Mouse (Mus musculus) lung, embryonic 14.5 days (tissue): ENCODE results near the gene Mycbpap. TPM values are rescaled to one million over a fixed set of nuclear protein-coding genes. Genes with fewer than 3 reads are reported as not detected.

Experiments
- ATAC-seq: fragments of 200-750 bp; cut with Nextera tagmentation; 2 replicates; pipeline ENCODE4 v1.8.0; 2017; ENCODE audit warnings: mild to moderate bottlenecking, moderate TSS enrichment, moderate library complexity; ENCODE audit not compliant: insufficient read depth
- DNase-seq: peaks from one replicate; pipeline ENCODE4 v3.0.0-alpha.2; 2015
- H3K27ac ChIP-seq: fragments of 300-500 bp; sonication (generic); 2 replicates; pipeline ENCODE4 v1.5.1; 2014; ENCODE audit warnings: low read depth, mild to moderate bottlenecking, moderate library complexity
- H3K27me3 ChIP-seq: fragments of 300-500 bp; sonication (generic); 2 replicates; pipeline ENCODE4 v1.6.1; 2014; ENCODE audit warnings: low read length, control low read depth; ENCODE audit not compliant: insufficient read depth
- H3K36me3 ChIP-seq: fragments of 300-500 bp; sonication (generic); 2 replicates; pipeline ENCODE4 v1.6.1; 2014; ENCODE audit warnings: control low read depth; ENCODE audit not compliant: insufficient read depth
- H3K4me1 ChIP-seq: fragments of 300-500 bp; sonication (generic); 2 replicates; pipeline ENCODE4 v1.6.1; 2014; ENCODE audit warnings: antibody characterized with exemption, control low read depth; ENCODE audit not compliant: insufficient read depth
- H3K4me2 ChIP-seq: fragments of 300-500 bp; sonication (generic); 2 replicates; pipeline ENCODE4 v1.6.1; 2014; ENCODE audit warnings: mild to moderate bottlenecking
- H3K4me3 ChIP-seq: fragments of 300-500 bp; sonication (generic); 2 replicates; pipeline ENCODE4 v1.5.1; 2014; ENCODE audit warnings: low read depth, low read length
- H3K9ac ChIP-seq: fragments of 300-500 bp; sonication (generic); 2 replicates; pipeline ENCODE4 v1.6.1; 2014
- H3K9me3 ChIP-seq: fragments of 300-500 bp; sonication (generic); 2 replicates; pipeline ENCODE4 v1.6.1; 2016; ENCODE audit warnings: low read depth, low read length, control low read depth
- CTCF ChIP-seq: IDR thresholded peaks from 2 replicates; pipeline ENCODE4 v1.5.1; 2016; ENCODE audit warnings: antibody characterized with exemption, low read depth
- WGBS: fragments of 180-500 bp; shearing (Covaris S2); extraction: QIAGEN DNeasy Blood & Tissue Kit; methylation state at CpG from one replicate; pipeline ENCODE4 v1.1.7; 2014; 5-methylcytosine and 5-hydroxymethylcytosine counted together
- polyA plus RNA-seq: library from polyadenylated mRNA; unstranded; fragments of >200 nt; fragmentation: Nextera tagmentation; extraction: Ambion mirVana; gene quantifications from 2 replicates; pipeline ENCODE4 v1.2.1, GENCODE M21; 2014

Gene Mycbpap
- polyA plus RNA-seq, 1 experiment from 2014 or later, result 3.2 TPM

- WGBS, result 86% methylated on average over 5 of the region's 5 CpGs
These were observed 41.8 kb upstream of the Mycbpap start for GRCm38 (mm10) chr11:94563383-94563782.

GRCm38 (mm10) chr11:94558226-94558625 lies 36.7 kb upstream of the Mycbpap start:
- no peaks in the 10 kb centered on the region for H3K9me3 ChIP-seq
- 47% methylated on average over 3 of the region's 3 CpGs for WGBS
- H3K27me3 ChIP-seq, result no peaks in the 10 kb centered on the region
- no peak overlapping the region for H3K4me2 ChIP-seq
- H3K9ac ChIP-seq, result no peak overlapping the region
- ATAC-seq (no peak), DNase-seq (no peak)
- H3K4me3 ChIP-seq, result no peak overlapping the region
- H3K4me1 ChIP-seq, result no peaks in the 10 kb centered on the region
- no peak overlapping the region for H3K27ac ChIP-seq
- H3K36me3 ChIP-seq, result 0 out of 2 replicates have a peak, but pooled peaks cover 10% of the 10 kb centered on the region
- TF ChIP-seq CTCF, result no peak

More at GRCm38 (mm10) chr11:94563383-94563782, 41.8 kb upstream of the Mycbpap start:
- ATAC-seq (no peak), DNase-seq (no peak)
- H3K9me3 ChIP-seq, result no peaks in the 10 kb centered on the region
- no peak overlapping the region for H3K4me3 ChIP-seq
- H3K9ac ChIP-seq, result no peak overlapping the region
- H3K4me1 ChIP-seq, result peaks cover 11% of the 10 kb centered on the region
- 0 out of 2 replicates have a peak, but pooled peaks cover 10% of the 10 kb centered on the region for H3K36me3 ChIP-seq
- H3K27me3 ChIP-seq, result peaks cover 10% of the 10 kb centered on the region; the same call in 1 of the 2 replicates
- no peak for TF ChIP-seq CTCF
- H3K27ac ChIP-seq, result no peak overlapping the region
- no peak overlapping the region for H3K4me2 ChIP-seq

GRCm38 (mm10) chr11:94550442-94550744 lies 28.9 kb upstream of the Mycbpap start:
- Histone ChIP-seq H3K4me3 (no peak overlapping the region), H3K9me3 (no peaks in the 10 kb centered on the region), H3K36me3 (no peaks in the 10 kb centered on the region), H3K4me2 (no peak overlapping the region), H3K27me3 (no peaks in the 10 kb centered on the region), H3K4me1 (no peaks in the 10 kb centered on the region), H3K27ac (no peak overlapping the region), H3K9ac (no peak overlapping the region)
- TF ChIP-seq CTCF, result no peak
- WGBS, result 74% methylated on average over 5 of the region's 5 CpGs
- no peak for DNase-seq
- ATAC-seq, result no peak

GRCm38 (mm10) chr11:94549691-94550441 lies 28.3 kb upstream of the Mycbpap start:
- H3K27me3 ChIP-seq, result no peaks in the 10 kb centered on the region
- DNase-seq (no peak), ATAC-seq (peak; percentile 22; the same call in 1 of the 2 replicates)
- H3K4me3 ChIP-seq, result no peak overlapping the region
- peak overlapping the region; percentile 80; the same call in 1 of the 2 replicates for H3K27ac ChIP-seq
- TF ChIP-seq CTCF, result no peak
- H3K4me2 ChIP-seq, result peak overlapping the region; percentile 97
- no peaks in the 10 kb centered on the region for H3K4me1 ChIP-seq
- no peaks in the 10 kb centered on the region for H3K36me3 ChIP-seq
- no peak overlapping the region for H3K9ac ChIP-seq
- H3K9me3 ChIP-seq, result no peaks in the 10 kb centered on the region
- WGBS, result 61% methylated on average over 10 of the region's 10 CpGs

GRCm38 (mm10) chr11:94548888-94549690 lies 27.5 kb upstream of the Mycbpap start, which contains the start of gene Rsad1:
Gene Rsad1 (minus strand): TSS chr11:94549255.
- H3K4me2 ChIP-seq, result peak within 1 kb of the TSS; percentile 97
- ATAC-seq (peak; percentile 93), DNase-seq (peak; percentile 98)
- peak; percentile 97 for TF ChIP-seq CTCF
- peak within 1 kb of the TSS; percentile 72 for H3K9ac ChIP-seq
- no peaks in the 10 kb centered on the region for H3K4me1 ChIP-seq
- H3K27ac ChIP-seq, result peak within 1 kb of the TSS; percentile 80
- H3K27me3 ChIP-seq, result no peaks in the 10 kb centered on the region
- 3% methylated on average over 49 of the region's 49 CpGs for WGBS
- H3K4me3 ChIP-seq, result peak within 1 kb of the TSS; percentile 60
- no peaks in the 10 kb centered on the region for H3K36me3 ChIP-seq
- H3K9me3 ChIP-seq, result no peaks in the 10 kb centered on the region

GRCm38 (mm10) chr11:94548041-94548784 lies 26.7 kb upstream of the Mycbpap start:
- no peaks in the 10 kb centered on the region for H3K4me1 ChIP-seq

More at GRCm38 (mm10) chr11:94548041-94548784, 26.7 kb upstream of the Mycbpap start:
- peak overlapping the region; percentile 72 for H3K9ac ChIP-seq
- WGBS, result 10% methylated on average over 24 of the region's 24 CpGs
- peak; percentile 45; the same call in 1 of the 2 replicates for ATAC-seq
- H3K9me3 ChIP-seq, result no peaks in the 10 kb centered on the region
- H3K27ac ChIP-seq, result no peak overlapping the region
- DNase-seq, result peak; percentile 48
- peak overlapping the region; percentile 60 for H3K4me3 ChIP-seq
- peak overlapping the region; percentile 97 for H3K4me2 ChIP-seq
- H3K36me3 ChIP-seq, result no peaks in the 10 kb centered on the region
- TF ChIP-seq CTCF, result no peak
- H3K27me3 ChIP-seq, result no peaks in the 10 kb centered on the region
